Mouse (Mus musculus): ENCODE measurements at regions not wholly inside any gene's neighbourhood (a gene's known extent, or its start where the extent isn't known, plus 50 kb on each side); places are given as distances from the start of the nearest gene placed in this dataset.

DNA sequence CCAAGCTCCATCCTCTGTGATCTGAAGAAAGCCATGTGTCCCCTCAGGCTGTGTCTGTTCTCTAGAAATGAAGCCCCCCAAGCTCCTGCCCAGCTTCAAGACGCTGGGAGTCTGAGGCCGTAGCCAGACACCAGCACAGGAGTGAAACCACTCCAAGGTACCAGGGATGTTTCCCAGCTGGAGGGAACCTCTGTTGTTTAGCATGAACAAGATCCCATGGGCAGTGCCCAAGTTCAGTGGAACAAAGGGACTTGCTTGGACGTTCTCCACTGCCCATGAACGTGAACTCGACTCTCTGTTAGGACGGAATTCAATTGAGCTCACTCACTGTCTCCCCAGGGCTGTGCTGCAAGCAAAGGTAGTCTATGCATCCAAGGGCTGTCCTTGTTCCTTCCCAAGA lies 99.2 kb upstream of the Twist2 start:
- TF ChIP-seq CTCF (IDR thresholded peaks at IDR 0.05; ENCODE audit: low read depth) (no peak), EP300 (IDR thresholded peaks at IDR 0.05; ENCODE audit: low read depth) (no peak)
